Mouse (Mus musculus) bone marrow macrophage, adult 2 months (primary cell): ENCODE results near the gene Ftsj3. TPM values are rescaled to one million over a fixed set of nuclear protein-coding genes. Genes with fewer than 3 reads are reported as not detected.
"Not testable (repeated sequence)": the region's sequence is repeated elsewhere in the genome, so short reads cannot be mapped to it uniquely, and the experiment has no call there.

ENCODE experiments used
- H3K27ac ChIP-seq: 2 replicates; pipeline ENCODE4 v1.5.1; 2012; ENCODE audit warnings: low read depth, low read length; ENCODE audit not compliant: insufficient read depth
- H3K4me1 ChIP-seq: 2 replicates; pipeline ENCODE4 v1.6.1; 2012; ENCODE audit warnings: low read length; ENCODE audit not compliant: control insufficient read depth, insufficient read depth
- H3K4me3 ChIP-seq: 2 replicates; pipeline ENCODE4 v1.5.1; 2012; ENCODE audit warnings: mild to moderate bottlenecking, low read length, moderate library complexity; ENCODE audit not compliant: insufficient read depth
- CTCF ChIP-seq: IDR thresholded peaks from 2 replicates; pipeline ENCODE4 v1.5.1; 2012; ENCODE audit warnings: low read depth, mild to moderate bottlenecking, low read length, moderate library complexity
- POLR2A ChIP-seq: IDR thresholded peaks from 2 replicates; pipeline ENCODE4 v1.6.1; 2012; ENCODE audit warnings: mild to moderate bottlenecking, low read depth, low read length, borderline replicate concordance
- polyA plus RNA-seq: library from polyadenylated mRNA; stranded (reverse); fragments of >200 nt; gene quantifications from 2 replicates; pipeline ENCODE4 v1.2.4, GENCODE M21; 2012; ENCODE audit not compliant: missing spikeins, insufficient read depth, insufficient read length

Gene Ftsj3
- polyA plus RNA-seq, 1 experiment: 17.7 TPM

GRCm38 (mm10) chr11:106255174-106255573, 705 bp downstream of the Ftsj3 start:
- Histone ChIP-seq H3K27ac (peak overlapping the region; percentile 68), H3K4me1 (peaks cover 13% of the 10 kb centered on the region)

GRCm38 (mm10) chr11:106254767-106255166, 1.1 kb downstream of the Ftsj3 start:
- peak overlapping the region; percentile 96 for H3K4me3 ChIP-seq
- peak overlapping the region; percentile 68 for H3K27ac ChIP-seq
- TF ChIP-seq POLR2A (no peak), CTCF (no peak)
- peaks cover 13% of the 10 kb centered on the region for H3K4me1 ChIP-seq

More at GRCm38 (mm10) chr11:106255174-106255573, 705 bp downstream of the Ftsj3 start:
- H3K4me3 ChIP-seq: peak overlapping the region; percentile 96
- TF ChIP-seq POLR2A: no peak

- TF ChIP-seq CTCF (no peak), POLR2A (no peak)
- Histone ChIP-seq H3K4me3 (no peak overlapping the region), H3K27ac (no peak overlapping the region), H3K4me1 (peaks cover 1% of the 10 kb centered on the region; the same call in 1 of the 2 replicates)
Observed at GRCm38 (mm10) chr11:106249326-106249725, 6.6 kb downstream of the Ftsj3 start.

GRCm38 (mm10) chr11:106246834-106247233, 9.0 kb downstream of the Ftsj3 start:
- Histone ChIP-seq H3K4me3 (no peak overlapping the region), H3K4me1 (no peaks in the 10 kb centered on the region), H3K27ac (no peak overlapping the region)
- TF ChIP-seq CTCF: no peak
- no peak for TF ChIP-seq POLR2A

GRCm38 (mm10) chr11:106233978-106234377, 21.9 kb downstream of the Ftsj3 start:
- not testable (repeated sequence) for H3K27ac ChIP-seq, H3K4me1 ChIP-seq, H3K4me3 ChIP-seq

- Histone ChIP-seq H3K4me1 (peaks cover 15% of the 10 kb centered on the region), H3K4me3 (no peak overlapping the region), H3K27ac (no peak overlapping the region)
- TF ChIP-seq POLR2A (no peak), CTCF (no peak)
Observed at GRCm38 (mm10) chr11:106220603-106221002, 35.3 kb downstream of the Ftsj3 start.

GRCm38 (mm10) chr11:106216730-106217490, 39.0 kb downstream of the Ftsj3 start, which contains the start of gene Ddx42:
Gene Ddx42, plus strand, starts transcription at chr11:106216926.
- no peak for TF ChIP-seq POLR2A
- H3K4me1 ChIP-seq: peaks cover 13% of the 10 kb centered on the region
- H3K27ac ChIP-seq: peak within 1 kb of the TSS; percentile 93
- H3K4me3 ChIP-seq: peak within 1 kb of the TSS; percentile 93

GRCm38 (mm10) chr11:106215927-106216729, 39.8 kb downstream of the Ftsj3 start, which contains the start of gene Ccdc47:
Gene Ccdc47, minus strand, starts transcription at chr11:106216344.
- Histone ChIP-seq H3K27ac (peak within 1 kb of the TSS; percentile 93), H3K4me3 (peak within 1 kb of the TSS; percentile 93), H3K4me1 (peaks cover 13% of the 10 kb centered on the region)
- TF ChIP-seq POLR2A: no peak
- no peak for TF ChIP-seq CTCF

GRCm38 (mm10) chr11:106215450-106215859, 40.4 kb downstream of the Ftsj3 start:
- Histone ChIP-seq H3K4me1 (peaks cover 13% of the 10 kb centered on the region), H3K4me3 (peak overlapping the region; percentile 77), H3K27ac (peak overlapping the region; percentile 25; the same call in 1 of the 2 replicates)
- TF ChIP-seq CTCF: no peak
- TF ChIP-seq POLR2A: no peak

GRCm38 (mm10) chr11:106214856-106215255, 41.0 kb downstream of the Ftsj3 start:
- Histone ChIP-seq H3K4me3 (peak overlapping the region; percentile 77), H3K4me1 (peaks cover 13% of the 10 kb centered on the region), H3K27ac (no peak overlapping the region)
- no peak for TF ChIP-seq CTCF
- no peak for TF ChIP-seq POLR2A
